Mouse (Mus musculus) fat pad, adult 2 months (tissue): ENCODE measurements around the gene Lrrc45.
"Not testable (repeated sequence)": the region's sequence is repeated elsewhere in the genome, so short reads cannot be mapped to it uniquely, and the experiment has no call there.

Experiments used
- DNase-seq: peaks from one replicate; pipeline ENCODE4 v3.0.0-alpha.2; 2011; ENCODE audit warnings: low read depth, low spot score; ENCODE audit errors: extremely low read depth

Gene Lrrc45

GRCm38 (mm10) chr11:120763121-120763999, 49.6 kb downstream of the Lrrc45 start:
- DNase-seq, result not testable (repeated sequence)

GRCm38 (mm10) chr11:120767023-120767422, 53.3 kb downstream of the Lrrc45 start:
- not testable (repeated sequence) for DNase-seq

- DNase-seq, result no peak
Observed at GRCm38 (mm10) chr11:120768206-120768605, 54.5 kb downstream of the Lrrc45 start.
